Mouse (Mus musculus): Measurements from ENCODE around the gene Palb2.
A peak's percentile ranks its signal among the peaks of the same experiment; 100 is the strongest.

The Palb2 gene

DNA sequence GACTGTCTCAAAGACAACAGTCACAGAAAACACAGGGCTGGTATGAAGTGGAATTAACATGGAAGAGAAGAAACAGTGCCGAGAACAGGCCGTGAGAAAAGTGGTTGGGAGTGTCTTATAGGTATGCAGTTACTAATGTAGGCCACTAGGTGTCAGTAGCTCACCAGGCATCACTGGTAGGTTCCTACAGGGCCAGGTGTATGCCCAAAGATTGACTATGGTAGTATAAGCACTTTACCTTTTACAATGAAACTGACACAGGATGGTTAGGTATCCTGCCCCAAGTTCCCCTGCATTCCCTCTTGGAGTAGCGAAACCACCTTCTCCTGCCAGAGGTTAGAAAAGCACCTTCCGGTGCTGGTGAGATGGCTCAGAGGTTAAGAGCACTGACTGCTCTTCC is 33.6 kb downstream of the Palb2 start:
- peak; percentile 27 for DNase-seq (ENCODE audit: inconsistent ontology term)

DNA sequence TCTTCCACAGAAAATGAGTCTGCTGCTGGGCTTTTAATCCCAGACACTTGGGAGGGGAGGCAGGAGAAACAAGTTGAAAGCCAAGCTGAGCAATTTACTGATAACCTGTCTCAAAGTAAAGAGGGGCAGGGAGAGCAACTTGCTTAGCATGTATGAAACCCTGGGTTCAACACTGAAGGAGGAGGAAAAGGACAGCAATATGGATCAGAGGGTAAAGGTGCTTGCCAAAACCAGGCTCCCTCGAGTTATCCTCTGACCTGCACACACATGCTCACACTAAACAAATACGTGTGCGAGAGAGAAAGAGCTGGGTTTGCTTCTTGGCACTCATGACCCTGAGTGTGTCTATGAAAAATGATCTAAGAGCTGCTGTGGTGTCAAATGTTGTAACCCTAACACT is 34.8 kb downstream of the Palb2 start:
- DNase-seq (ENCODE audit: inconsistent ontology term), result no peak

- no peak for DNase-seq (ENCODE audit: inconsistent ontology term)
Observed at GRCm38 (mm10) chr7:122094564-122095330, 38.0 kb downstream of the Palb2 start.

- DNase-seq (ENCODE audit: inconsistent ontology term), result no peak
Observed at GRCm38 (mm10) chr7:122087195-122087982, 45.4 kb downstream of the Palb2 start.

- no peak for DNase-seq (ENCODE audit: inconsistent ontology term)
Observed at GRCm38 (mm10) chr7:122081071-122081470, 51.7 kb downstream of the Palb2 start.

DNA sequence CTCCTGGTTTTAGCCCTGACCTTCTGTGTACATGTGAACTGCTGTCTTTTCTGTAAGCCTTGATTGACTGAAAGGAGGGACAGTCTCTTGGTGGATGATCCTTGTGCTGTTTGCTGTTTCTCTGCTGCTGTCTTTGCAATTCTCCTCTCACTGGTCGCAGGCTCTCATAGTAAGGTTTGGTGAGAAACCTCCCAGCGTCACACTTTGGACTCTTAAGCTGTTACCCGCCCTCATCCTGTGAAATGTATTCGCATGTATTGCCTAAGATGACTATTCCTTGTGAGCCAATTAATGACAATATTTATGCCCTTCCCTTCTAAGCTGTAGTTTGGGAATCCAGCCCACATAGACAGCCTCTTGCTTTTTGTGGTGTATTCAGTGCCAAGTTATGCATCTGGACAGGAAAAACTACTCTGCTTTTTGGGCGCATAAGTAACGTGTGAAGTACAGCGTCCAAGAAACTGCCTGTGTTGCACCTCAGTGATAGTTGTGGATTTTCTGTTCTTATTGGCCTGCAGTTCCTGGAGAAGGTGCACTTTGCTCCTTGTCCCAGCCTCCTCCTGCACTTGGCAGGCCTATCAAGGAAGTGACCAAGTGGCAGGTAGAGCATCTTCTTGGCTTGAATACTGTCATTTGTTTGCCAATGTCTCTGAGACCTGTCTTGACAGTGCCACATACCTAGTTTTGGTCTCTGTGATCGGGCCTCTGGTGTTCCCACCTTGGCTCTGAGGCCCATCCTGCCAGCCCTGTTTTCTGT is 52.8 kb downstream of the Palb2 start:
- DNase-seq (ENCODE audit: inconsistent ontology term), result no peak

DNA sequence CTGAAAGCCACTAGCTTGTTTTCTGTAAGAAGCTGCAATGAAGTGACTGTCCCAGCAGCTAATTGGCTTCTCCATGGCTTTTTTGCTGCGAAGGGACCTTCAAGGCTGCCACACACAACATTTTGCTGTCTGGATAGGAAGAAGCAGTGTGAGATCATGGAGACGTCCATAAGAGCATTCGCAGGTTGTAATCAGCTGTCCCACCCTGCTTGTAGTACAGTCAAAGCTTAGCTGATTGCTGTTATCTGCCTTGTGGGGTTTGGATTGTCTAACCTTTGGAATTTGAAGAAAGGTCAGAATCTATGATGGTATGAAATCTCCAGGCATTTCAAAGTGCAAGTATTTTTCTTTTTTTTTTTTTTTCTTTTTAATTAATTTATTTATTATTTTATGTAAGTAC is 58.4 kb downstream of the Palb2 start:
- DNase-seq (ENCODE audit: inconsistent ontology term), result no peak

DNA sequence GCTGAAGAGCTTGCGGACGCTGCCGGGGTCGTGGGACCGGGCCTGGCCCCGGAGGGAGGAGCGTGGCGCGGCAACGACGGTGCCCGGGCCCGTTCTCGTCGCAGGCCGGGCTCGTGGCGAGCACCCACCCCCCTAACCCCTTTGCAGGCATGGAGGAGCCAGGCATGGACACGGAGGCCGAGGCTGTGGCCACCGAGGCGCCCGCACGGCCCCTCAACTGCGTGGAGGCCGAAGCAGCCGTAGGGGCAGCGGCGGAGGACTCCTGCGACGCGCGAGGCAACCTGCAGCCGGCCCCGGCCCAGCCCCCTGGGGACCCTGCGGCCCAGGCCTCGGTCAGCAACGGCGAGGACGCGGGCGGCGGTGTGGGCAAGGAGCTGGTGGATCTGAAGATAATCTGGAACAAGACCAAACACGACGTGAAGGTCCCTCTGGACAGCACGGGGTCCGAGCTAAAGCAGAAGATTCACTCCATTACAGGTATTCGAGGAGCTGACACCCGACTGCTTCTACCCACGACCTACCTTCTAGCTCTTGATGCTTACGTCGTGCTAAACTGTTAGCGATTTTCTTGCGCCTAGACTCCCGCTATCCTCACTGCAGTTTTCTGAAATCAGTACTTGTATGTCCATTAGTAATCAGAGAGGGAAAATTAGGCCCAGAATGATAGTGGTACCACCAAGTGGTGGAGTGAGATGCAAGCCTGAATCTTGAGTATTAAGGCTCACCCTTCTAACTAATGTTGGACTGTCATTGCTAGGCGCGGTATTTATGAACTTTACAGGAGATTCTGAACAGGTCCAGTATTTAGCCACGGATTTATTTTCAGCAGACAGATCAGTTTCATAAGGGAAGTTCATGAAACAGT is 65.0 kb downstream of the Palb2 start:
- DNase-seq (ENCODE audit: inconsistent ontology term), result peak; percentile 33

GRCm38 (mm10) chr7:122066945-122067516 is 65.8 kb downstream of the Palb2 start, which contains the start of the genes Ubfd1 and Ears2:
Gene Ubfd1, plus strand, starts transcription at chr7:122067175.
Gene Ears2, minus strand, starts transcription at chr7:122067263.
- peak; percentile 99 for DNase-seq (ENCODE audit: inconsistent ontology term)

DNA sequence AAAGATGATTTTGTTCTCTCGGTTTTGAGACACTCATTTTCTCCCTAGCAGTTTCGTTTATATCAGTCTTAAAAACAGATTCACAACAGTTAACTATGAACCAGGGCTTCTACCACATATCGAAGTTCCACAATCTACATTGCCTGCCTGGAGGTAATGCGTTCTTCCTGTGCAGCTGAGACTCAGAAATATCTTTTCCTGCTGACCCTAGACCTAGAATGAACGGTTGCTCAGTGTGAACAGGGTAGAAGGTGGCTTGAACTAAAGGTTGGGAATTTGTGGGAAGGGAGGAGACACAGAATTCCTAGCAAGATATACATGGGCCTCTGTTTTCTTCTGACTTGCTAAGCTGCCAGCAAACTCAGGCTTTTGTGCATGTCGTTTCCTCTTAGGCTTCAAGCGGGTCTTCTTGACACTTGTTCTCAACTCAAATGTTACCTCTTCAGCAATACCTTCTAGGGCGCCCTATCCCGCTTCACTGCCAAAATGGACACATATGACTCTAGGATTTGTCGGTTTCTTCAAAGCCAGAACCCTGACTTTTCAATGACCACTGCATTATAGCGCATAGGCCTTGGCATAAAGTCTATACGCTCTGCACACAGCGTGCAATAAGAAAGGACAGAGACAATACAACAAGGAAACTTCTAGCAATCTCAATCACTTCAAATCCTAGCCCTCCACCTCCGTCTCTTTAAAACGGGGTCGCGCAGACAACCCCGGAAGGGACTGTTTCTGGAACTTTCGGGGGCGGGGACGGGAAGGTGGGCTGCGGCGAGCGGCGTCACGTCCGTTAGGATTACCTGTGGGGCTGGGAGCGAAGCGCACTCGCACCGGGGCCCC is 66.5 kb downstream of the Palb2 start:
- no peak for DNase-seq (ENCODE audit: inconsistent ontology term)

- no peak for DNase-seq (ENCODE audit: inconsistent ontology term)
Observed at GRCm38 (mm10) chr7:122065656-122066055, 67.1 kb downstream of the Palb2 start.

Data from Muller cell, postnatal 12 days (primary cell).